Mouse (Mus musculus): ENCODE results near the gene Nr6a1. TPM values are rescaled to one million over a fixed set of nuclear protein-coding genes. Genes with fewer than 3 reads are reported as not detected.

Nr6a1 gene
- polyA plus RNA-seq, 1 experiment from 2014 or later: 1.7 TPM

DNA sequence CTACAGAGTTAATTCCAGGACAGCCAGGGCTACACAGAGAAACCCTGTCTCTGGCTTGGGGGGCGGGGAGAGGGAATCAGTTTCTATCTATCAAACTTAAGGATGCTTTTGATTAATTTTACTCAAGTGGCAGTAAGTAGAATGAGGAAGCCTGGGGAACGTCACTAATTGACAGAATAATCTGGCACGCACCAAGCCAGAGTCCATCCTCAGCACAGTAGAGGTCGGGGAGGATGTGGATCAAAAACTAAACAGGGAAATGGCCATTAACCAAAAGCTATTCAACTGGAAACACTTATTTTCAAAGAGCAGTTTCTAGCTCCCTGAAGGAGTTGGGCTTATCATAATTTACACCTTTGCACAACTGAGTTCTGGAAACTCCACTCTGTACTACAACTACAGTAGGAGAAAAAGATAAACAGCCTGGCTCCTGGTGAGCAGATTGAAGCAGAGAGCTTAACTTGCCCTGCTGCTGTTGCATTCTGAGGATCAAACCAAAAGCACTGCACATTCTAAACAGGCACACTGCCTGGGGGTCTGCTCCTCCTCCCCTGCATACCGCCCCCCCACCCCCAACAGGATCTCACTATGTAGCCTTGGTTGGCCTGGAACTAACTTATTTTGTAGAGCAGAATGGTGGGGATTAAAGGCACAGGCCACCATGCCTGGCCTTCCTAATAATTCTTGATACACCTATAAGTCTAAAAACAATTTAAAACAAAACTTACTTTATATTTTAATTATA, 141.1 kb downstream of the Nr6a1 start:
- Histone ChIP-seq H3K27me3 (replicated peaks) (no peaks in the 10 kb centered on the region), H3K4me2 (replicated peaks) (no peak overlapping the region), H3K4me1 (replicated peaks) (peaks cover 7% of the 10 kb centered on the region), H3K4me3 (replicated peaks) (no peak overlapping the region), H3K9me3 (no peaks in the 10 kb centered on the region), H3K36me3 (no peaks in the 10 kb centered on the region), H3K27ac (no peak overlapping the region), H3K9ac (no peak overlapping the region)
- WGBS: 27% methylated on average over 5 of the region's 5 CpGs
- no peak for ATAC-seq

DNA sequence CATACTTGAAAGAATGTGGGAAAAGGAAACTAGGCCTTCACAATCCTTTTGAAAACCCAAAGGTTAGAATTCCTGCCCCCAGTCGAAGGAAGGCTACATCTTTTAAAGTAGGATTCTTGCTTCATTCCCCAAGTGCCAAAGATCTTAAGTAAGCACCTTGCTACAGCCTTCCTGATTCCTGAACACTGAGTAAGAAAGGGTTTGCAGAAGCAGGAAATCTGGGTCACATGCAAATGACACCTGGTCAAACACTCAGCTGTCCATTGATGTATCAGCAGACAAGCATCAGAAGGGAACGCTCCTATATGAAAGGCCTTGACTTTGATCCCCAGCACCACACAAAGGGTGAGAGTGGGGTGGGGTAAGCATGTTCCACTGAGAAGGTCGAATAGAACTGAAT, 142.4 kb downstream of the Nr6a1 start:
- Histone ChIP-seq H3K27ac (no peak overlapping the region), H3K27me3 (replicated peaks) (no peaks in the 10 kb centered on the region), H3K9ac (no peak overlapping the region), H3K4me1 (replicated peaks) (peaks cover 7% of the 10 kb centered on the region), H3K4me3 (replicated peaks) (no peak overlapping the region), H3K4me2 (replicated peaks) (no peak overlapping the region), H3K36me3 (no peaks in the 10 kb centered on the region), H3K9me3 (no peaks in the 10 kb centered on the region)
- WGBS: 52% methylated on average over 3 of the region's 3 CpGs
- no peak for ATAC-seq

DNA sequence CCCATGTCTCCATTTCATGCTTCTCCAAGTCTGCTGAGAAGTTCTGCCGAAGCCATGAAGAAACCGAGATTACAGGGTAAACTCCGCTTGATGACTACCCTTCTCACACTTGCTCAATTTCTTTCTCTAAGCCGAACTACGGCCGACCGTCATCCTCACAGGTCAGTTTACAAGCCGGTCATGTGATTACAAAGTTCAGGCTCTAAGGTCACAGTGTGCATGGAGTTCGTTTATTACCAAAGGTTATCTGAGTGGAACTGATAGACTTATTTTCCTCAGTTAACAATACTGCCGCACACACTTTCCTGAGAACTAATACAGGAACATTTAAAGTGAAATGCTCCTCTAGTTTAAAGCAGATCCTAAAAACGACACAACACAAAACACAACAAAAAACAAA, 143.1 kb downstream of the Nr6a1 start:
- Histone ChIP-seq H3K9me3 (no peaks in the 10 kb centered on the region), H3K27me3 (replicated peaks) (no peaks in the 10 kb centered on the region), H3K27ac (0 out of 2 replicates have a peak overlapping the region, but pooled peaks have one; percentile 17), H3K4me3 (replicated peaks) (no peak overlapping the region), H3K36me3 (no peaks in the 10 kb centered on the region), H3K9ac (no peak overlapping the region), H3K4me1 (replicated peaks) (peaks cover 7% of the 10 kb centered on the region), H3K4me2 (replicated peaks) (no peak overlapping the region)
- peak; percentile 86 for ATAC-seq
- WGBS: 32% methylated on average over 11 of the region's 11 CpGs

DNA sequence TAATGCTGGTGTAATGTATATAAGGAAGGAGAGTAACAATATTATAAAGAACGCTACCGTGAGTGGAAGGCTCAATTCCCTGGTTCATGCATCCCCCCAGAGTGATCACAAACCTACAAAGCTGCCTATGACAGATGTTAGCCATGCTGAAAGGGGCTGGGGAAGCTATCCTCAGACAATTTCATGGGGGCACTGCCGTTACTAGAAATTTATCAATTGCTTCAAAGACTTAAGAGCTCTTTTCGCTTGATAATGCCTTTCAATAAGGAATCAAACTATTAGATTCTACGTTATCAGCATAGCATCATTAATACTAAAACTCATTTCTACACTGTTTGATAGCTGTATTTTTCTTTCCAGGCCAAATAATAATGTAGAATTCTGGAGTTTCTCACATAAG, 144.1 kb downstream of the Nr6a1 start:
- 75% methylated on average over 5 of the region's 5 CpGs for WGBS
- Histone ChIP-seq H3K4me1 (replicated peaks) (peaks cover 7% of the 10 kb centered on the region), H3K27ac (no peak overlapping the region), H3K9me3 (no peaks in the 10 kb centered on the region), H3K4me2 (replicated peaks) (no peak overlapping the region), H3K9ac (no peak overlapping the region), H3K36me3 (no peaks in the 10 kb centered on the region), H3K27me3 (replicated peaks) (no peaks in the 10 kb centered on the region), H3K4me3 (replicated peaks) (no peak overlapping the region)
- ATAC-seq: no peak

DNA sequence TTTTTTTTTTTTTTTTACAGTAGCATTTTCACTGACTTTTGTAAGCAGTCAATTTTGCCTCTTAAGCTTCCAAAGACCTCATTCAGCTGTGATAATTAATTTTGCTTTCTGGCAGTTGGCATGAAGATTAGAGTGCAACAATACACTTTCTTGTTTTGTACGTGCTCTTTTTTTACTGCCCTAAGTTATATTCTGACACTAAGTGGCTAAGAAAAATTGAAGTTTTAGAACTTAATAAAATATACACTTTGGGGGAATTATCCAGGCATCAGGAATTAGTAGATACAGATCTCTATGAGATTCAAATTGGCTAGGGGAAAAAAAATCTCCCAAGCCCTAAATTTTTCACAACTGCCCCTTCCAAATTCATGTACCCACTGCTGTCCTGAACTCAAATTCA, 144.8 kb downstream of the Nr6a1 start:
- Histone ChIP-seq H3K4me2 (replicated peaks) (no peak overlapping the region), H3K4me3 (replicated peaks) (no peak overlapping the region), H3K4me1 (replicated peaks) (peaks cover 7% of the 10 kb centered on the region), H3K9me3 (no peaks in the 10 kb centered on the region), H3K36me3 (no peaks in the 10 kb centered on the region), H3K27me3 (replicated peaks) (no peaks in the 10 kb centered on the region), H3K27ac (no peak overlapping the region), H3K9ac (no peak overlapping the region)
- 34% methylated on average over 1 of the region's 1 CpGs for WGBS
- no peak for ATAC-seq

DNA sequence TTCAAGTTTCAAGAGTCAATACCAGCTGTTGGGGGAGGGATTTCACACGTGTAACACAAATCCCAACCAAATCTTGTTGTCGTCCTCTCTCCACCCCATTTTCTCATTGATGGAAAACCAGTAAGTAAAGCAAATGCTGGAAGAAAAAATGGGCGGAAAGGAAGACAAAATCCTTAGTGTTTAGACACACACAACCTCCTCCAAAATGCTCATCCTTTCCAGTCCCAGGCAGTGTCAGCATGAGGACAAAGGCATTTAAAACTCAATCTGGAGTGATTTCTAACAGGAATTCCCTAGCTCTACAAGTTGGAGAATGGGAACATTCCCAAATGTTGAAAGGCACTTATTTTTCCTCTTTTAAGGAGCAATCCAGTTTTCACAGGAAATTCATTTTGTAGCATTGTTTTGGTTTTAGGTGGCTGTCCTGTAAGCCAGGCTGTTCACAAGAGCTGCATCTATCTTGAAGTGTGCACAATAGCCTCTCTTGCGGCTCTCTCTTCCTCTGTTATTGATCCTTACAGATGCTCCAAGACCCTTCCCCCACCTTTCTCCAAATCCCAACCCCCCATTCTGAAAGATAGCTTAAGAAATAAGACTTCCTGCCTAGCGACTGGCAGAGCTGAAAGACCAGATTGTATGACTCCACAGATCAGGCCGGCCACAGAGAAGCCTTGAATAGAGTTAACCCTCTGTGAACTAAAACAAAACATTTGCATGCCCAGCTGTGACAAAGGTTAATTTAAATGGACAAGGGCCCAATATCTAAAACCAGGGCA, 145.4 kb downstream of the Nr6a1 start:
- H3K4me1 ChIP-seq (replicated peaks): peaks cover 7% of the 10 kb centered on the region
- H3K27me3 ChIP-seq (replicated peaks): no peaks in the 10 kb centered on the region
- H3K4me2 ChIP-seq (replicated peaks): no peak overlapping the region
- H3K27ac ChIP-seq: no peak overlapping the region
- no peaks in the 10 kb centered on the region for H3K36me3 ChIP-seq
- H3K9me3 ChIP-seq: no peaks in the 10 kb centered on the region
- no peak for ATAC-seq
- 15% methylated on average over 6 of the region's 6 CpGs for WGBS
- no peak overlapping the region for H3K4me3 ChIP-seq (replicated peaks)
- no peak overlapping the region for H3K9ac ChIP-seq

DNA sequence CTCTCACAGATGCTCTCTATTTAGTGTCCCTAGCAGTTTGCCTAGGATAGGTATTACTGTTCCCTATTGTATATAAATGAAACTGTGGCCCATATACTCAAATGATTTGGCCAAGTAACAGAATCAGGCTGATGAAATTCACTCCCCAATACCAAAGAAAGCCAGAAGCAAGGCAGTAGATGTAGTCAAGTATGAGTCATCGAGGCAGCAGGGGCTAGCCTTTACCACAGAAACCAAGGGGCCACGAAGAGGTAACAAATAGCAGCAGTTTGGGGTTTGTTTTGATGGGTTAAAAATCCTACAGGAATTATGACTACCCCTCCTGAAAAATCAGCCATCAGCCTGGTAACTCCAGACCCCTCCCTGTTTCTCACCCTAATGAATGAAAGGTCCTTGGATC, 147.5 kb downstream of the Nr6a1 start:
- no peak for ATAC-seq
- Histone ChIP-seq H3K4me1 (replicated peaks) (no peaks in the 10 kb centered on the region), H3K9me3 (no peaks in the 10 kb centered on the region), H3K27ac (no peak overlapping the region), H3K9ac (no peak overlapping the region), H3K4me3 (replicated peaks) (no peak overlapping the region), H3K27me3 (replicated peaks) (no peaks in the 10 kb centered on the region), H3K36me3 (no peaks in the 10 kb centered on the region), H3K4me2 (replicated peaks) (no peak overlapping the region)
- 81% methylated on average over 2 of the region's 2 CpGs for WGBS

DNA sequence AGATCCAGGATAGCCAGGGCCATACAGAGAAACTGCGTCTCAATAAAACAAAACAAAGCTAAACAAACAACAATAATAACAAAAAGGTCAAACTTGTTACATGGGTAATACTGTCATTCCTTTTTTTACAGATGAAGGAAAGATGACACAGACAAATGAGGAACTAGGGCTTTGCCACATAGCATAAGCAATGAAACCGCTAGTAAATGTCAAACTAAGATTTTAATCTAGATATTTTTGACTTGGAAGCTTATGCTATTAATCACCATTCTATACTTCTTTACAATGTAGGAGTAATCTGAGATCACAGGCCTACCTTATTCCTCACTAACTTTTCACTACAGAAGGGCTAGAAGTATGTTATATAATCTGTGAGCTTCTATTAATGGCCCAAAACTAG, 150.2 kb downstream of the Nr6a1 start:
- WGBS: 93% methylated on average over 2 of the region's 2 CpGs
- no peak for ATAC-seq

DNA sequence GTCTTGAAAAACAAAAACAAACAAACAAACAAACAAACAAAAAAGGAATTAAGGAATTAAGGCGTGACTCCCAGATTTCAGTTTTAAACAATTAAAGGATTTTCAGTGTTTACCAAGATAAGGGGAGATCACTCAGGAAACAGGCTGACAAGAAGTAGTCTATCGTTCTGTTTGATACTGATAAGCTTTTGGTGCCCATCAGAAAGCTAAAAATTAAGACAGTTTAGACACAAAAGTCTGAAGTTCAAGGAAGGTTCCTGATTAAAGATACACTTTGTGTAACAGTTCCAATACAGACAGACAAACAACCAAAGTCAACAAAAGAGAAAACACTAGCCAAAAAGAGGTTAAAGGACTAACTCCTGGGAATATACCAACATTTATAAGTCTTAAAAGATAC, 152.6 kb downstream of the Nr6a1 start:
- Histone ChIP-seq H3K27me3 (replicated peaks) (no peaks in the 10 kb centered on the region), H3K4me1 (replicated peaks) (no peaks in the 10 kb centered on the region), H3K36me3 (no peaks in the 10 kb centered on the region), H3K9ac (no peak overlapping the region), H3K27ac (no peak overlapping the region), H3K9me3 (no peaks in the 10 kb centered on the region), H3K4me2 (replicated peaks) (no peak overlapping the region), H3K4me3 (replicated peaks) (no peak overlapping the region)
- no peak for ATAC-seq
- 78% methylated on average over 2 of the region's 2 CpGs for WGBS

More for the DNA sequence above, 150.2 kb downstream of the Nr6a1 start:
- H3K9me3 ChIP-seq: no peaks in the 10 kb centered on the region
- H3K27ac ChIP-seq: no peak overlapping the region
- no peaks in the 10 kb centered on the region for H3K27me3 ChIP-seq (replicated peaks)
- no peaks in the 10 kb centered on the region for H3K4me1 ChIP-seq (replicated peaks)
- no peaks in the 10 kb centered on the region for H3K36me3 ChIP-seq
- H3K9ac ChIP-seq: no peak overlapping the region
- H3K4me3 ChIP-seq (replicated peaks): no peak overlapping the region
- no peak overlapping the region for H3K4me2 ChIP-seq (replicated peaks)

DNA sequence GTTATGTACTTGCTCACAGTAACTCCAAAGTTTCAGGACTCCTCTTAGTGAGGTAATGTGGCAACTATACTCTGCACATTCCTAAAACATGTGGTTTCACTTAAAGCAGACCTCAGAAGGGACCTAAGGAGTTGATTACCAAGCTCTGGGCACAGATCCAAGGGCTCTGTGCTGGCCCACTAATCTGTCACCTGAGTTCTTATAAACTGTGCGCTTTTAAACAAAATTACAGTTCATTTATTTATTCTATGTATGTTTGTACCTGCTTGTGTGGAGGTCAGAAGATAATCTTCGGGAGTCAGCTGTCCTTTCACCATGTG, 156.1 kb downstream of the Nr6a1 start:
- ATAC-seq: peak; percentile 58
- H3K9me3 ChIP-seq: no peaks in the 10 kb centered on the region
- H3K4me2 ChIP-seq (replicated peaks): no peak overlapping the region
- H3K9ac ChIP-seq: no peak overlapping the region
- H3K4me3 ChIP-seq (replicated peaks): no peak overlapping the region
- no peaks in the 10 kb centered on the region for H3K4me1 ChIP-seq (replicated peaks)
- 48% methylated on average over 2 of the region's 2 CpGs for WGBS
- no peaks in the 10 kb centered on the region for H3K27me3 ChIP-seq (replicated peaks)
- no peak overlapping the region for H3K27ac ChIP-seq
- no peaks in the 10 kb centered on the region for H3K36me3 ChIP-seq

DNA sequence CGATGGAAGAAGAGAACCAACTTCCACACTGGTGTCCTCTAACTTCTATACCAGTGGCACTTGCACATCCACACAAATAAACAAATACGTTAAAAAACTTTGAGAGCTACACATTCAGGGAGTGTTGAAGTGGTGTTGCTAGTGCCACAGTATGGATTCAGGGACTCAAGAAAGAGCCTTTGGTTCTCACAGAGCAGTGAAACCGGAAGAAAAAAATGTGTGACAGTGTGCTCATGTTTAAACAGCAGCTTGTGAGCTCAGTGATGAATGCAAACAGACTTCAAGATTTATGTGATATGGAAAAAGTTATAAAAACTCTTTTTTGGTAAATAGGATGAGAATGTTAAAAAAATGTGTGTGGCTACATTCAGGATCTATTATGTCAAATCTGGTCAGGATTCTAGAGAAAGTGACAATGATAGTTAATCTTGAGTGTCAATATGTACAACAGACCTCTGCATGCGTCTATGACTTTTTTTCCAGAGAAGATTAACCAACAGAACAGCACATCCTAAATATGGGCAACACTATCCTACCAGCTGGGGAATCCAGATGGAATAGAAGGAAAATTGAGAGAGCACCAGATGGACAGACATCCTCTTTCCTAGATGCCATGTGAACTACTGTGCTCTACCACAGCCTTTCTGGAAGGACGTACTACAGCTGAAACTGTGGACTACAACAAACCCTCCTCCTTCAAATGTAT, 156.6 kb downstream of the Nr6a1 start:
- Histone ChIP-seq H3K4me2 (replicated peaks) (no peak overlapping the region), H3K27me3 (replicated peaks) (no peaks in the 10 kb centered on the region), H3K9me3 (no peaks in the 10 kb centered on the region), H3K9ac (no peak overlapping the region), H3K27ac (no peak overlapping the region), H3K4me3 (replicated peaks) (no peak overlapping the region), H3K4me1 (replicated peaks) (no peaks in the 10 kb centered on the region), H3K36me3 (no peaks in the 10 kb centered on the region)
- no peak for ATAC-seq
- 47% methylated on average over 5 of the region's 5 CpGs for WGBS

DNA sequence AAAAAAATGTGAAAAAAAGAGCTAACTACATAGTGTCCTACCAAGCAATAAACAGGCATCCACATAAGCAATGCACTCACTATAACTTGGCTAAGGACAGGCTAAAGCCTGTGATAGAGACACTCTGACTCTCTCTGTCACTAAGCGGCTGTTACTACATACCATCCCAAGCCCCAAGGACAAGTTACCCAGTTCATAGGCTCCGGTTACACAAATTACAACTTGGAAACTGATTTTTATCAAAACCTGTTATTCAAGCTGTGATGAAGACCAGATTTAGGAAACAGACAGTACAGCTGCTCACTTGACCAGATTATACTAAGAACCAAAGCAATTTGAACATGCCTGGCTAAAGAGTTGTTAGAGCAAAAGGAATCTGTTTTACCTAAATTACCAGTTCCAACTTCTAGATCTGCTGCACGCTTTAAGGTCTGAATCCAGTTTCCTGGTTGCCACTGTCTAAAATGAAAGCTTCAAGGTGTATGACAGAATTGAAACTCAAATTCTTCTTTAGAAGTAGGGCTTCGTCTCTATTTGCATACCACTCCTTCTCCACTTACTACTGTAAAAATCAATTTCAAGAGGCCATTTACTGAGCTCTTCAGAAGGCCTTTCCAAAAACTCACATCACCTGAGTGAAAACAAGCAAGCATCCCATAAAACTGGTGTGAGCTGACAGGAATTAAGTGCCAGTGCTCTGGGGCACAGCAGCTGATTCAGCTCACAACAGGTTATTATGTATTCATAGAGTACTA, 160.1 kb downstream of the Nr6a1 start:
- no peak overlapping the region for H3K9ac ChIP-seq
- H3K27ac ChIP-seq: no peak overlapping the region
- no peaks in the 10 kb centered on the region for H3K4me1 ChIP-seq (replicated peaks)
- no peak for ATAC-seq
- 62% methylated on average over 4 of the region's 4 CpGs for WGBS
- no peaks in the 10 kb centered on the region for H3K27me3 ChIP-seq (replicated peaks)
- H3K4me2 ChIP-seq (replicated peaks): no peak overlapping the region
- H3K36me3 ChIP-seq: no peaks in the 10 kb centered on the region
- no peaks in the 10 kb centered on the region for H3K9me3 ChIP-seq
- H3K4me3 ChIP-seq (replicated peaks): no peak overlapping the region
